Mouse (Mus musculus): ENCODE measurements around the gene Acsl4.

- TF ChIP-seq CTCF (IDR thresholded peaks at IDR 0.05) (no peak), EP300 (IDR thresholded peaks at IDR 0.05) (no peak)
Observed at GRCm38 (mm10) chrX:142432846-142433245, 42.5 kb upstream of the Acsl4 start.
